Mouse (Mus musculus) MEL (cell line): ENCODE results near the gene Nmrk1.

ENCODE experiments used
- CTCF ChIP-seq, 3 experiments: IDR thresholded peaks in 2 of 3; conservative IDR thresholded peaks in 1 of 3; 2 replicates each; pipeline ENCODE4 v1.5.1; 2011 to 2012; ENCODE audit warnings: low read length in 3 of 3, low read depth in 2 of 3, mild to moderate bottlenecking in 2 of 3, improper control_type of control experiment in 1 of 3, inconsistent platforms in 1 of 3, mixed read lengths in 1 of 3, moderate library complexity in 1 of 3; ENCODE audit not compliant: control insufficient read depth in 1 of 3, insufficient read depth in 1 of 3, poor library complexity in 1 of 3, severe bottlenecking in 1 of 3
- MAZ ChIP-seq: IDR thresholded peaks from 2 replicates; pipeline ENCODE4 v1.6.1; 2012; ENCODE audit warnings: low read depth, mild to moderate bottlenecking, inconsistent platforms, low read length, improper control_type of control experiment
- POLR2A ChIP-seq, 2 experiments: IDR thresholded peaks; 2 replicates each; pipeline ENCODE4 v1.6.1; 2011 to 2012; ENCODE audit warnings: low read length in 2 of 2, mild to moderate bottlenecking in 2 of 2, control low read depth in 1 of 2, improper control_type of control experiment in 1 of 2, low read depth in 1 of 2, moderate library complexity in 1 of 2; ENCODE audit not compliant: control insufficient read depth in 1 of 2, insufficient read depth in 1 of 2, poor library complexity in 1 of 2
- SIN3A ChIP-seq: IDR thresholded peaks from 2 replicates; pipeline ENCODE4 v1.6.1; 2012; ENCODE audit warnings: low read length, improper control_type of control experiment, inconsistent platforms
- TBP ChIP-seq: IDR thresholded peaks from 2 replicates; pipeline ENCODE4 v1.8.0; 2011; ENCODE audit warnings: low read depth, low read length, improper control_type of control experiment
- ZKSCAN1 ChIP-seq: IDR thresholded peaks from 2 replicates; pipeline ENCODE4 v1.6.1; 2012; ENCODE audit warnings: low read depth, mild to moderate bottlenecking, inconsistent platforms, low read length, improper control_type of control experiment, moderate library complexity

DNA sequence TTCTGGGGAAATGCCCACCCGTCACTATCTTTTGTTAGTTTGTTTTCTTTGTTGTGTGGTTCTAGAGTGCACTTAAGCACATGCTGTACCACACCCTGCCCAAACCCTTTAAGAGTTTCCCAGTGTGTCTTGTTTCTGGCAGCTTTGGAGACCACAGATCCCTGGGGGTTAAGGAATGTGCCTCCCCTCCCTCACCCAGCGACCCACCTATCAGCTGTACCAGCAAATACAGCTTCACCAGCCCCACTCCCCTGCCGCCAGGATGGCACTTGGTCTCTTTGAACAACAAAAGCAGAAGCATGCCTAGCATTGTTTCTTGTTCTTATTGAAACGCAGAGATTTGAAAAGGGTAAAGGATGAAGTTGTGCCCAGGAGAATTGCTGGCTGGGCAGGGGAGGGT lies 41.4 kb downstream of the Nmrk1 start:
- TF ChIP-seq CTCF (IDR thresholded peaks at IDR 0.05 in 2 of 3, conservative IDR thresholded peaks at IDR 0.05 in 1 of 3; ENCODE audit: control insufficient read depth in 1 of 3, insufficient read depth in 1 of 3, low read depth in 2 of 3, low read length in 3 of 3, poor library complexity in 1 of 3, severe bottlenecking in 1 of 3) (no peak), TBP (no peak), SIN3A (no peak), POLR2A (IDR thresholded peaks at IDR 0.05; ENCODE audit: control insufficient read depth in 1 of 2, insufficient read depth in 1 of 2, low read depth in 1 of 2, low read length in 2 of 2, poor library complexity in 1 of 2) (no peak), MAZ (no peak), ZKSCAN1 (no peak)
